Mouse (Mus musculus) bone marrow macrophage, adult 2 months (primary cell): ENCODE measurements around the gene Rnf141. TPM values are rescaled to one million over a fixed set of nuclear protein-coding genes. Genes with fewer than 3 reads are reported as not detected.

Source experiments
- H3K27ac ChIP-seq: 2 replicates; pipeline ENCODE4 v1.5.1; 2012; ENCODE audit warnings: low read depth, low read length; ENCODE audit not compliant: insufficient read depth
- H3K4me1 ChIP-seq: 2 replicates; pipeline ENCODE4 v1.6.1; 2012; ENCODE audit warnings: low read length; ENCODE audit not compliant: control insufficient read depth, insufficient read depth
- H3K4me3 ChIP-seq: 2 replicates; pipeline ENCODE4 v1.5.1; 2012; ENCODE audit warnings: mild to moderate bottlenecking, low read length, moderate library complexity; ENCODE audit not compliant: insufficient read depth
- CTCF ChIP-seq: IDR thresholded peaks from 2 replicates; pipeline ENCODE4 v1.5.1; 2012; ENCODE audit warnings: low read depth, mild to moderate bottlenecking, low read length, moderate library complexity
- POLR2A ChIP-seq: IDR thresholded peaks from 2 replicates; pipeline ENCODE4 v1.6.1; 2012; ENCODE audit warnings: mild to moderate bottlenecking, low read depth, low read length, borderline replicate concordance
- polyA plus RNA-seq: library from polyadenylated mRNA; stranded (reverse); fragments of >200 nt; gene quantifications from 2 replicates; pipeline ENCODE4 v1.2.4, GENCODE M21; 2012; ENCODE audit not compliant: missing spikeins, insufficient read depth, insufficient read length

Gene Rnf141
- polyA plus RNA-seq, 1 experiment, result 48.6 TPM

DNA sequence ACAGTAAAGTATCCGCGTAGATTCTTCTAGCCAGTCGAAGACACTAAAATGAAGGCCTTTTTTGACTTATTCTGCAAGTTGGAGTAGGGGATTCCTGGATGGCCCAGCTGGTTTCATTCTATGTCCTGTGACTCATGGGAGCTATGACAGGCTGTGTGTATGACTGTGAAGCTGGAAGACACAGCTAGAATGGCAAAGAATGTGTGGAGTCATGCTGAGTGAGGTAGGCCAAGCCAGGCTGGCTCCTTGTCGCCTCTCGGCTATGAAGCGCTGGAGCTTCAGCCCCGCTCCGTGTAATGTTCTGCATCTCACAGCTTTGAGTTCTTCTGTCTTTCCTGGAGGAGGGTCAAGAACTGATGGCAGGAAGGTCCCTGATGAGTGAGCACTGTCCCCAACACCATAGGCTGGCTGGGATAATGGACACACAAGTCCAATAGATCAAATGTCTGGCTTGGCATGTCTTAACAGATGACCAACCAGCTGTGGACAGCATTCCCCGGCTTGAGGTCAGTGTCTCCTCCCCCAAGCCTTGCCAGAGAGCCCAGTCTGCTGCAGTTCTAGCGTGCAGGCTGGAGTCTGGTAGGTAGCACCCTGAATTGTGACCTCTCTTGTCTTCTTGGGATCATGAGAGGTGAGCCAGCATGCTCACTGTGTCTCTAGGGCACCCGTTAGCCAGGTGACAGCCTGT is 46.4 kb downstream of the Rnf141 start:
- no peak overlapping the region for H3K4me3 ChIP-seq
- TF ChIP-seq POLR2A, result no peak
- TF ChIP-seq CTCF, result no peak
- H3K4me1 ChIP-seq, result peaks cover 38% of the 10 kb centered on the region
- no peak overlapping the region for H3K27ac ChIP-seq

GRCm38 (mm10) chr7:110796367-110797051 is 47.7 kb downstream of the Rnf141 start:
- TF ChIP-seq CTCF (no peak), POLR2A (no peak)
- Histone ChIP-seq H3K4me1 (peaks cover 38% of the 10 kb centered on the region), H3K27ac (0 out of 2 replicates have a peak overlapping the region, but pooled peaks have one; percentile 24)

DNA sequence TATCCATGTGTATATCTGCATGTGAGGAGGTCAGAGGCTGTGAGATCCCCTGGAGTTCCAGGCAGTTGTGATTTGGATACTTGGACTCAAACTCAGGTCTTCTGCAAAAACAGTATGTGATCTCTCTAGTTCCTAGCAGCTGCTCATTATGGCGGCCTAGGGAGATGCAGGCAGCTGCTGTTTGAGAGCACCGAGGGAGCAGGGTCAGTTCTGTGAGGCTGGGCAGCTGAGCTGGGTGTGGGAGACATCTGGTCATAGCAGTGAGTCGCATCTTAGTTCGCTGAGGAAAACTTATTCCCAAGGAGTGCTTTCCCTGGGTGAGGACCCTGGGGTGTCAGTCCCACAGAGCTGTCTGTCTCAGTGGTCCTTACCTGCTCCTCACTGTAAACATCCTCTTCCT is 49.5 kb downstream of the Rnf141 start:
- Histone ChIP-seq H3K4me1 (peaks cover 42% of the 10 kb centered on the region), H3K27ac (no peak overlapping the region), H3K4me3 (no peak overlapping the region)
- TF ChIP-seq POLR2A (no peak), CTCF (no peak)

More at GRCm38 (mm10) chr7:110796367-110797051, 47.7 kb downstream of the Rnf141 start:
- H3K4me3 ChIP-seq, result no peak overlapping the region

DNA sequence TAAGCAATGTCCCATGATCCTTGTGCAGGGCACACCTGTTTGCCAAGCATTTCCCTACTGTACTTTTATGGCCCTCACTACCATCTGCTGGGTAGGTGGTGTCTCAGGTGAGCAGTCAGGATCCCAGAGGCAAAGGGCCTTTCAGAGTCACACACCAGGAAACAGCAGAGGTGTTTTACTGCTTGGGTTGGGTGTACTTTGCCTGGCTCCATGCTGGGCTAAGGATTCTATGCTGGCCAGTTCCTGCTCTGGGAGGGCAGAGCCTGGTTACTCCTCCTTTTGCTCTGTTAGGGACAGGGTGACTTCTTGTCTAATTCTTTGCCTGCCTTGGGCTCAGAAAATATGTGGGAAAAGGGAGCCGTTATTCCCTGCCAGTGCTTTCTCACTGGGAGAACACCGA is 51.4 kb downstream of the Rnf141 start:
- Histone ChIP-seq H3K4me1 (peaks cover 58% of the 10 kb centered on the region), H3K27ac (no peak overlapping the region), H3K4me3 (no peak overlapping the region)
- TF ChIP-seq CTCF (no peak), POLR2A (no peak)

GRCm38 (mm10) chr7:110792201-110792600 is 52.1 kb downstream of the Rnf141 start:
- H3K4me3 ChIP-seq, result no peak overlapping the region
- TF ChIP-seq CTCF (no peak), POLR2A (no peak)
- H3K27ac ChIP-seq, result no peak overlapping the region
- H3K4me1 ChIP-seq, result peaks cover 57% of the 10 kb centered on the region

GRCm38 (mm10) chr7:110790878-110791277 is 53.4 kb downstream of the Rnf141 start:
- TF ChIP-seq POLR2A (no peak), CTCF (no peak)
- no peak overlapping the region for H3K27ac ChIP-seq
- H3K4me3 ChIP-seq, result no peak overlapping the region
- peaks cover 59% of the 10 kb centered on the region for H3K4me1 ChIP-seq

- Histone ChIP-seq H3K4me3 (no peak overlapping the region), H3K27ac (peak overlapping the region; percentile 87), H3K4me1 (peaks cover 49% of the 10 kb centered on the region)
- TF ChIP-seq CTCF, result no peak
- TF ChIP-seq POLR2A, result no peak
Observed at GRCm38 (mm10) chr7:110787310-110787709, 56.9 kb downstream of the Rnf141 start.

DNA sequence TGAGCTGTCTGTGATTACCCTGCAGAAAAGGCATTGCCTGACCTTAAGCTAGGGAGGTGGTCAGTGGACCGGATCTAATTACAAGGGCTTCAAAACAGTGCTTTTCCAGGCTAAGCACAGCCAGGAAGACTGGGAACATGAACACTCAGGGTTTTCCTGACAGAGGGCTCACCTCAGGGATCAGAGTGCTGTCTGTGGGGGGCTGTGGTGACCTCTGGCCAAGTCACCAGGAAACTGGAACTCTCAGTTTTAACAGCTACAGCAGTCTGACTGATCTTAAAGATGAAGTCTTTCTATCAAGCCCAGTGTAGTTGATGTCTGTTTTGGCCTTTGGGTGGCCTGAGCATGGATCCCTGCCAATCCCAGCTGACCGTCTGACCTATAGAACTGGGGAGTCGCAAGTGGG is 58.5 kb downstream of the Rnf141 start:
- no peak overlapping the region for H3K4me3 ChIP-seq
- H3K4me1 ChIP-seq, result peaks cover 63% of the 10 kb centered on the region
- TF ChIP-seq CTCF (no peak), POLR2A (no peak)
- H3K27ac ChIP-seq, result peak overlapping the region; percentile 78; the same call in 1 of the 2 replicates

DNA sequence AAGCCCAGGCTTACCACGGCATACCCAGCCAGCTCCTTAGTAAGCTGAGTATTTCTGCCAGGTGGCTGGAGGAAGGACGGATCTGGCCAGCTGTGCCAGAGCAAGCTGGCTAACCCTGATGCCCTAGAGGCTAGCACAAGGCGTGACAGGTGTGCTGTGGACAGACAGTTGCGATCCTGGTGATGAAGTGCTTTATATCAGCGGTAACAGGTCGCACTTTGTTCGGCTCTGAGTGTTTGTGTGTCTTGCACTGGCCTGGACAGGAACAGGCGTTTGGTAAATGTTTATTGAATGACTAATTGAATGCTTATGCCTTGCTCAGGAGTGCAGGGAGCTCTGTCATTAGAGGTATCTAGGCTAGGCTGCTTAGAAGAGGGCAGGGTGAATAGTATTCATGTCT is 59.3 kb downstream of the Rnf141 start:
- no peak overlapping the region for H3K4me3 ChIP-seq
- H3K4me1 ChIP-seq, result peaks cover 67% of the 10 kb centered on the region
- no peak overlapping the region for H3K27ac ChIP-seq
- TF ChIP-seq POLR2A, result no peak
- TF ChIP-seq CTCF, result no peak

- TF ChIP-seq POLR2A (no peak), CTCF (no peak)
- no peak overlapping the region for H3K4me3 ChIP-seq
- peaks cover 50% of the 10 kb centered on the region for H3K4me1 ChIP-seq
- H3K27ac ChIP-seq, result no peak overlapping the region
Observed at GRCm38 (mm10) chr7:110782845-110783478, 61.3 kb downstream of the Rnf141 start.
